Mouse (Mus musculus): ENCODE data around the gene Vrk2.

GRCm38 (mm10) chr11:26594487-26594886 is 688 bp upstream of the Vrk2 start:
- no peak for TF ChIP-seq CTCF (IDR thresholded peaks at IDR 0.05; ENCODE audit: low read depth, low read length)
- no peak for TF ChIP-seq GATA1 (IDR thresholded peaks at IDR 0.05; ENCODE audit: borderline replicate concordance, low read length)

Measured in G1E (cell line).